Mouse (Mus musculus): ENCODE data around the gene Psen2.

DNA sequence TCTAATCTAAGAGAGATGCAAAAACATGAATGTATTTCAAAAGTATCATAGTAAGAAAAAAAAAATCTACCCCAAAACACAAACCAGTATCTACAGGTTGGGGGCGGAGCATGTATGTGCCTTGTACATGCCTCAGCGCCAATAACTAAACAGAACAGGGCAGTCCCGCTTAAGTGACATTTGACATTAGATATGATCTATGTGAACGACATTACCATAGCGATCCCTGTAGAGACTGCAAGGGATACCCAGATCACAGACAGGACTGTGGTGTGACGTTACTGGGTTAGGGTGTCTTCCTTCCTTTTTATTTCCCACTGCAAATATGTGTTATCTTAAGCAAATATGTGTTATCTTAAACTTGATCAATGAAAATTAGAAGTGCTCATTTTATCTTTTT is 1.2 kb upstream of the Psen2 start:
- TF ChIP-seq POLR2A (IDR thresholded peaks at IDR 0.05; ENCODE audit: insufficient read depth, low read depth, low read length): no peak
- no peak for TF ChIP-seq CTCF (IDR thresholded peaks at IDR 0.05; ENCODE audit: insufficient read depth, low read depth, low read length)

Data from olfactory bulb, adult 2 months (tissue).